Mouse (Mus musculus) left cerebral cortex, adult 11 months (tissue): ENCODE data around the gene Akna.

Experiments used
- DNase-seq: peaks from one replicate; pipeline ENCODE4 v3.0.0; 2022; ENCODE audit warnings: low spot score

Gene Akna

GRCm38 (mm10) chr4:63409908-63410582 is 6.9 kb upstream of the Akna start:
- DNase-seq: no peak

GRCm38 (mm10) chr4:63409317-63409907 is 6.3 kb upstream of the Akna start:
- DNase-seq: no peak

GRCm38 (mm10) chr4:63408649-63409048 is 5.5 kb upstream of the Akna start:
- DNase-seq: no peak

GRCm38 (mm10) chr4:63408247-63408646 is 5.1 kb upstream of the Akna start:
- no peak for DNase-seq

GRCm38 (mm10) chr4:63405683-63406082 is 2.5 kb upstream of the Akna start:
- DNase-seq: no peak

- DNase-seq: no peak
These were observed 1.9 kb upstream of the Akna start for GRCm38 (mm10) chr4:63405051-63405450.

GRCm38 (mm10) chr4:63404205-63404604 is 1.1 kb upstream of the Akna start:
- DNase-seq: no peak

- no peak for DNase-seq
These were observed 596 bp downstream of the Akna start for GRCm38 (mm10) chr4:63402558-63402957.

- DNase-seq: no peak
These were observed 1.1 kb downstream of the Akna start for GRCm38 (mm10) chr4:63402056-63402455.

GRCm38 (mm10) chr4:63401620-63402019 is 1.5 kb downstream of the Akna start:
- no peak for DNase-seq

- DNase-seq: no peak
These were observed 2.4 kb downstream of the Akna start for GRCm38 (mm10) chr4:63400541-63401306.

- DNase-seq: no peak
These were observed 3.4 kb downstream of the Akna start for GRCm38 (mm10) chr4:63399691-63400270.

GRCm38 (mm10) chr4:63398854-63399609 is 4.1 kb downstream of the Akna start:
- DNase-seq: no peak

- DNase-seq: no peak
These were observed 5.1 kb downstream of the Akna start for GRCm38 (mm10) chr4:63397981-63398537.

- no peak for DNase-seq
These were observed 11.8 kb downstream of the Akna start for GRCm38 (mm10) chr4:63391322-63391721.

GRCm38 (mm10) chr4:63389887-63390528 is 13.1 kb downstream of the Akna start:
- DNase-seq: no peak

GRCm38 (mm10) chr4:63389121-63389886 is 13.8 kb downstream of the Akna start:
- DNase-seq: no peak

- no peak for DNase-seq
These were observed 15.1 kb downstream of the Akna start for GRCm38 (mm10) chr4:63388029-63388428.

- no peak for DNase-seq
These were observed 17.4 kb downstream of the Akna start for GRCm38 (mm10) chr4:63385784-63386183.

- DNase-seq: no peak
These were observed 17.9 kb downstream of the Akna start for GRCm38 (mm10) chr4:63385253-63385652.
